Mouse (Mus musculus): ENCODE measurements at regions not wholly inside any gene's neighbourhood (a gene's known extent, or its start where the extent isn't known, plus 50 kb on each side); places are given as distances from the start of the nearest gene placed in this dataset.
A peak's percentile ranks its signal among the peaks of the same experiment; 100 is the strongest.

GRCm38 (mm10) chr2:170218230-170219044 lies 70.5 kb upstream of the Zfp217 start:
- DNase-seq (ENCODE audit: low read depth), result peak; percentile 79

DNA sequence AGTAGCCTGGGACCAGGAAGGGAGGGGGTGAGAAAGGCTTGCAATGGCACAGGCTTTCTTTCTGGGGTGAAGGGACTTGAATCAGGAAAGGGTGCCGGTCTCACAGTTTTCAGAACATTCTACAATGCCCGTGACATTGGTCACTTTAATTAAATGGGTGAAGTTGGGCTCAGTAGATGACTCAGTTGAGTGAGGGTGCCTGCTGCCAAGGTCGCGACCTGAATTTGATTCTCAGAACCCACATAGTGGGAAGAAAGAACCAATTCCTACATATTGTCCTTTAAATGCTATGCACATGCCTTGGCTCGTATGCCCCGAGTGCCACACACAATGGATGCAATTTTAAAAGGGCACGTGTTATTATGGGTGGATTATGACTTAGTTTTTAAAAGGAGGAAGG lies 68.4 kb upstream of the Zfp217 start:
- no peak for DNase-seq (ENCODE audit: low read depth)

- DNase-seq (ENCODE audit: low read depth), result peak; percentile 64
Observed at GRCm38 (mm10) chr2:170209121-170209520, 61.2 kb upstream of the Zfp217 start.

DNA sequence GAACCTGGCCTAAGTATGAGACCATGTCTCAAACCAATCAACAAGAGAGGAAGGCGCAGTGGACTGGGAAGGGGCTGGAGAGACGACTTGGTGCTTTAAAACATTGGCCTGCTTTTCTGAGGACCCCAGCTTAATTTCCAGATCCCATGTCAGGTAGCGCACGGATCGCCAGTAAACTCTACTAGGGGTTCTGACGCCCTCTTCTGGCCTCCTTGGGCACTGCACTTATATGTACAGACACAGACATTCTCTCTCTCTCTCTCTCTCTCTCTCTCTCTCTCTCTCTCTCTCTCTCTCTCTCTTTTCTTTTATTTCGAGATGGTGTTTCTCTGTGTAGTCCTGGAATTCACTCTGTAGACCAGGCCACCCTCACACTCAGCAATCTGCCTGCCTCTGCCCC lies 60.0 kb upstream of the Zfp217 start:
- DNase-seq (ENCODE audit: low read depth), result no peak

GRCm38 (mm10) chr2:170207395-170207794 lies 59.5 kb upstream of the Zfp217 start:
- no peak for DNase-seq (ENCODE audit: low read depth)

- no peak for DNase-seq (ENCODE audit: low read depth)
Observed at GRCm38 (mm10) chr2:170206870-170207269, 59.0 kb upstream of the Zfp217 start.

- peak; percentile 61 for DNase-seq (ENCODE audit: low read depth)
Observed at GRCm38 (mm10) chr2:170206442-170206754, 58.5 kb upstream of the Zfp217 start.

- DNase-seq (ENCODE audit: low read depth), result peak; percentile 76
Observed at GRCm38 (mm10) chr2:170205591-170206441, 57.9 kb upstream of the Zfp217 start.

- peak; percentile 35 for DNase-seq (ENCODE audit: low read depth)
Observed at GRCm38 (mm10) chr2:170204768-170205514, 57.0 kb upstream of the Zfp217 start.

- no peak for DNase-seq (ENCODE audit: low read depth)
Observed at GRCm38 (mm10) chr2:170203496-170203895, 55.6 kb upstream of the Zfp217 start.

DNA sequence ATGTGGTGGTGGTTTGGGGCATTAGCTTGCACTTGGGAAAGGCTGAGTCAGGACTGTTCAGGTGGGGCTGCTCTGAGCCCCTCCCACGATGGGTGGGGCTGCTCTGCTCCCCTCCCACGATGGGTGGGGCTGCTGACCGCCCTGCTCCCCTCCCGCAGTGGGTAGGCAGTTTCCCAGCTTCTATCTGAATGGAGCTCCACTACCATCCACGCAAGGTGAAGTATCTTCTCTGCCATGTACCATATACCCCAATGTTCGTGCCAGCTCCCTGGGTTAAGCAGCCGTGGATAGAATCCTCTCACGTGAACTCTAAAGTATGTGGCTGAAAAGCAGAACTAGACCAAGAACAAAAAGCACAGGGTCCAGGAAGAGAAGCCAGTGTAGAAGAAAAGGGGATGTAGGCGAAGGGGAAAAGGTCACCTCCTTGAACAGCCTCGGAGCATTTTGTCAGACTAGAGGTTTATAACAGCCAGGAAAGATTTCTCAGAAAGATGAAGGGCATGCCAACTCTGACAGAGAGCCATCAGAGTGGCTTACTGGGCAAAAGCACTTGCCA lies 54.0 kb upstream of the Zfp217 start:
- DNase-seq (ENCODE audit: low read depth), result no peak
